Mouse (Mus musculus): ENCODE data around the gene Nr1h2.

DNA sequence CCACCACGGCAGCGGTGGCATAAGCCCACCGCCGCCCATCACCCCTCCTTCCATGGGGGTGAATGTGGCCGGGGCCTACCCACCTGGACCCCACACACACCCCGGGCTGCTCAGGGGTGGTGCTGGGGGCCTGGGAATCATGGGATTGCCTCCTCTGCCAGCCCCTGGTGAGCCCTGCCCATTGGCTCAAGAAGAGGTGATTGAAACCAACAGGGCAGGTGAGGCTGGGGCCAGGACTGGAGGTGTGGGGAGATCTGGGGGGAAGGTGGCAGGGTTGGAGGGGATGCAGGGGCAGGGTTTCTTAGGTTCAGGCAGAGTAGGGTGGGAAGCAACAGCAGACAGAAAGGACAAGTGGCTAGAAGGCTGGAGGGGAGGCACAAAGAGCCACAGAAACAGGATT lies 42.3 kb upstream of the Nr1h2 start:
- TF ChIP-seq POLR2A (IDR thresholded peaks at IDR 0.05; ENCODE audit: low read depth, low read length) (no peak), POLR2AphosphoS2 (IDR thresholded peaks at IDR 0.05; ENCODE audit: low read depth, low read length) (no peak), CTCF (conservative IDR thresholded peaks at IDR 0.05 in 1 of 2, IDR thresholded peaks at IDR 0.05 in 1 of 2; ENCODE audit: low read depth in 2 of 2, low read length in 2 of 2) (no peak), ZNF384 (IDR thresholded peaks at IDR 0.05; ENCODE audit: low read depth, low read length) (no peak), ZKSCAN1 (IDR thresholded peaks at IDR 0.05; ENCODE audit: borderline replicate concordance, low read depth, low read length) (no peak)

Measured in CH12.LX (cell line).